Mouse (Mus musculus) myocyte (in vitro differentiated cells): ENCODE data around the gene Npepps.
"Not testable (repeated sequence)": the region's sequence is repeated elsewhere in the genome, so short reads cannot be mapped to it uniquely, and the experiment has no call there.

Experiments
- MAX ChIP-seq: IDR thresholded peaks from one replicate; pipeline ENCODE4 v1.6.1; 2011; ENCODE audit warnings: low read depth, mild to moderate bottlenecking, control low read depth
- MYOD1 ChIP-seq, 3 experiments: IDR thresholded peaks; one replicate each; pipeline ENCODE4 v1.6.1; 2011; ENCODE audit warnings: control low read depth in 2 of 3, low read depth in 2 of 3, mild to moderate bottlenecking in 2 of 3, moderate library complexity in 1 of 3; ENCODE audit not compliant: insufficient read length in 2 of 3, control insufficient read depth in 1 of 3
- POLR2A ChIP-seq: IDR thresholded peaks from one replicate; pipeline ENCODE4 v1.6.1; 2011; ENCODE audit warnings: low read depth, mild to moderate bottlenecking, control low read depth, moderate library complexity; ENCODE audit not compliant: insufficient read length
- REST ChIP-seq: IDR thresholded peaks from one replicate; pipeline ENCODE4 v1.6.1; 2011; ENCODE audit warnings: mild to moderate bottlenecking, control low read depth, moderate library complexity; ENCODE audit not compliant: insufficient read depth, insufficient read length
- SRF ChIP-seq: IDR thresholded peaks from one replicate; pipeline ENCODE4 v1.6.1; 2011; ENCODE audit warnings: low read depth; ENCODE audit not compliant: control insufficient read depth, insufficient read length
- TCF12 ChIP-seq: IDR thresholded peaks from one replicate; pipeline ENCODE4 v1.6.1; 2011; ENCODE audit warnings: mild to moderate bottlenecking, control low read depth; ENCODE audit not compliant: poor library complexity, insufficient read depth, severe bottlenecking
- TCF3 ChIP-seq: IDR thresholded peaks from one replicate; pipeline ENCODE4 v1.6.1; 2011; ENCODE audit warnings: low read depth, control low read depth; ENCODE audit not compliant: insufficient read length

DNA sequence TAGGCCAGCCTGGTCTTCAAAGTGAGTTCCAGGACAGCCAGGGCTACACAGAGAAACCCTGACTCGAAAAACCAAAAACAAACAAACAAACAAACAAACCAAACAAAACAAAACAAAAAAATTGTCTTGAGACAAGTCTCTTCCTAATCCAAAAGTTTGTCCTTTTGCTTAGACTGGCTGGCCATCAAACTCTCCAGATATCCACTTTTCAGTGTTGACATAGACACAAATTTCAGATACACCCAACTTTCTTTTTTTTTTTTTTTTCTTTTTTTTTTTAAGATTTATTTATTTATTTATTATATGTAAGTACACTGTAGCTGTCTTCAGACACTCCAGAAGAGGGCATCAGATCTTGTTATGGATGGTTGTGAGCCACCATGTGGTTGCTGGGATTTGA, 32.4 kb upstream of the Npepps start:
- not testable (repeated sequence) for TF ChIP-seq REST; POLR2A; TCF3; SRF; MYOD1 (IDR thresholded peaks at IDR 0.05; ENCODE audit: control insufficient read depth in 1 of 3, insufficient read length in 2 of 3, low read depth in 2 of 3); MAX; TCF12
